Mouse (Mus musculus) G1E (cell line): ENCODE data around the gene Asb8.

ENCODE experiments used
- CTCF ChIP-seq: IDR thresholded peaks from 2 replicates; pipeline ENCODE4 v1.5.1; 2012; ENCODE audit warnings: low read depth, low read length, inconsistent platforms, mixed read lengths
- GATA1 ChIP-seq: IDR thresholded peaks from 2 replicates; pipeline ENCODE4 v1.6.1; 2012; ENCODE audit warnings: borderline replicate concordance, low read length, inconsistent platforms, mixed read lengths
- POLR2AphosphoS5 ChIP-seq: IDR thresholded peaks from 2 replicates; pipeline ENCODE4 v1.6.1; 2012; ENCODE audit warnings: low read depth, low read length, inconsistent platforms; ENCODE audit not compliant: insufficient replicate concordance
- TAL1 ChIP-seq: conservative IDR thresholded peaks from 2 replicates; pipeline ENCODE4 v1.6.1; 2012; ENCODE audit warnings: low read depth, low read length, inconsistent platforms, mixed read lengths

GRCm38 (mm10) chr15:98172113-98172512, 6.7 kb upstream of the Asb8 start:
- TF ChIP-seq CTCF (no peak), POLR2AphosphoS5 (no peak), GATA1 (no peak), TAL1 (no peak)
